Mouse (Mus musculus): ENCODE data around the gene Zc3h18.
A peak's percentile ranks its signal among the peaks of the same experiment; 100 is the strongest.

Zc3h18 gene

DNA sequence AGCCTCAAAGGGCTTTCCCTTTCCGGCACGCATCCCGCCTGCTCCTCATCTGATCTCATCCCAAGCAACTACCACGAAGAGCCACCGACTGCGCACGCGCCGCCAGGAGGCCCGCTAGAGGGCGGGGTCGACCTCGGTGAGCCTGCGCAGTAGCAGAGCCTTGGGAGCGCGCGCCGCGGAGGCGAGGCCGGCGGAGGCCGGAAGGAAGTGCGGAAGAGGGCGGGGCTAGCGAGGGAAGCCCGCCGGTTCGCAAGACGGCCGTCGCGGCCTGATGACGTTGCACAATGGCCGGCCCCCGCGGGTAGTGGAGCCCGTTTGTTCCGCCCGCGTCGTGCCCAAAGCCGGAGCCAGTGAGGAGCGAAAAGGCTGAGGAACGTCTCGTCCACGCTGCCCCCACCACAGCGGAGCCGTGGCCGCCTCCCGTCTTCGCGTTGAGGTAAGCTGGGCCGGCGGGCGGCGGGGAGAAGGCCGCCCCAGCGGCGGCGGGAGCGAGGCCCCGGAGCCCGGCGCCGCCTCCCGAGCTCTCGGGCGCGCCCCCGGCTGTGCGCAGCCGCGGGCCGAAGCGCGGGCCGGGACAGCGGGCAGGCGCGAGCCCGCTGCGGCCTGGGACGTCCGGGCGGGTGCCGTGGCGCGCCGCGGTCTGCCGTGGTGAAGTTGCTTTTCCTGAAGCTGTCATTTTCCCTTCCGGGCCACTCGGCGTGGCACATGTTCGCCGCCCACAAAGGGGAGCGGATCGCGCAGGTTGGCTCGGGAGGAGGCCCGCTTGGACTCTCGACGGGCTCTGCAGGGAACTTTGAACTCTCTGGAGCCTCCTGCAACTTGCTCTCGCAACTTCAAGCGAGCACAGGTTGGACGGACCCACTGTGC, at the start of gene Zc3h18:
Zc3h18 (plus strand) TSS at position 245 of the 867 bp plus-strand sequence.
- DNase-seq (ENCODE audit: low spot score in 2 of 2) = peak; percentile 99

- DNase-seq (ENCODE audit: low spot score in 2 of 2) = no peak
Measured at GRCm38 (mm10) chr8:122329072-122329471, 47.3 kb upstream of the Zc3h18 start.

DNA sequence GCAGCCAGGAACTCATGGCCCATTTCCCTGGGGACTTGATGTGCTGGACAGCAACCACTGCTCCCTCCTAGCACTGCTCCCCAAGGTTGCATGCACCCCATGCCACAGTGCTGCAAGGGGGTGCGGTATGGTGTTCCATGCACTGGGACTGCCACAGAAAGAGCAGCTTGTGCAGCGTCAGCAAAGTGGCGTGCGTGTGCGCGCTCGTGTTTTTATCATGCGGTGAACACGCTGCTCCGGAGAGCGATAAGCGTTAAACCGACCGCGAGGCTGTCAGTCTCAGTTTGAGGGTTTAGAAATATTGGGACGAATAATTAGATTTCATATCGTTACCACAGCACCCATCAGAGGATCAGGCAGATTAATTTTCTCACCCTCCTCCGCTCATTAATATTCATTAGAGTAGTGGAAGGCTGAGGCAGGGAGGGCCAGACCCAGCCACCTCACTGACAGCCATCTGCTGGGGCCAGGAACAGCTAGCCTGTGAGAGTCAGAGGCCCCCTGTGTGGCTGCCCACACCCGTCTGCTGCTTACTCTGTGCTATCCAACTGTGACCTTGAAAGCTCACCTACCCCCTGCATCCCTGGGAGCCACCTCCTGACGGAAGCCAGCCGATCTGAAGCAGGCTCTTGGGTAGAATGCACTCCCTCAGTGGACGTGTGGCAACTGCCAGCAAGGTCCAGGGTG, 46.7 kb upstream of the Zc3h18 start:
- no peak for DNase-seq (ENCODE audit: low spot score in 2 of 2)

- DNase-seq (ENCODE audit: low spot score in 2 of 2) = no peak
Measured at GRCm38 (mm10) chr8:122330446-122331133, 45.8 kb upstream of the Zc3h18 start.

DNA sequence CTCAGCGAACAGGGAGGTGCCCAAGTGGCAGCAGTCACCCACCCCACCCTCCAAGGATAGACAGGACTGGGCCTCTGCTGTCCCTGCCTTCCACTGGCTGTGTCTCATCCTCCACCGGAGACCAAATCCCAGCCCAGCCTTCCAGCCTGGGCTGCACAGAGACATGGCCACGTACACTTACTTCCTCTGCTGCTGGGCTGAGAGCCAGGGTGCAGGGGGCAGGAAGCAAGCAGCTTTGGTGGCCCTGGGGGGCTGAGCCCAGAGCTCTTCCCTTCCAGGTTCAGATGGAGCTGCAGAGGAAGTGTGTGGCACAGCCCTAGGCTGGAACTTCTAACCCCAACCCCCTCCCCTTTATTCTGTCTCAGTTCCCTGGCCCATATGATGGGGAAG, 45.3 kb upstream of the Zc3h18 start:
- peak; percentile 68 to 81 for DNase-seq (ENCODE audit: low spot score in 2 of 2)

DNA sequence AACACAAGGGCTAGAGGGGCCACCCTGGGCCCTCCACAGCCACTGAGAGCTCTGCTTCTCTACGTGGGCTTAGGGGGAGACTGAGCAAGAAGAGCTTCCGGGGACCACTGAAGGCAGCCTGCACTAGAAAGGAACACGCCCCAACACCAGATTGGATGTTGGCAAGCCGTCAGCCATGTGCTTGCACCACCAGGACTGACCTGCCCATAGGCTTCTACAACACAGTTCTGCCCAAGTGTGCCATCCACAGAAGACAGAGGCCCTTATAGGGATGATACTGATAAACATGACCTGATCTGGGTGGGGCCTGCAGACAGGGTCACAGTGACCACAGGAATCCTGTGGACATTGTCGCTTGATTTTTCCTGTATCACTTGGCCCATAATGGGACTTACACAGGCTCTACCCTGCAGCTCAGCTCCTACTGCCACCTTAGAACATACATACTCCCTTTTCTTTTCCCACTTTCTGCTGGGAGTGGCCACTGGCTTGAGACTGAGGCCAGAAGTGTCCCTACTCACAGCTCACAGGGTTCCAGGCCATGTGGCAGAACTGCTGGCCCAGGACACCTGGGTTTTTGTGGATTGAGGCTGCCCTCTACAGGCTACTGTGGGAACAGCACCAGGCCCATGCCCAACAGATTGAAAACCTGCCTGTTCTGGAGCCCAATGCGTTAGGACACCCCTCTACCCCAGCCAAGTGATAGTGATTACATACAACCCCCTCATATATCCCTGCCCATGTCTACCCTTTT, 43.5 kb upstream of the Zc3h18 start:
- peak; percentile 75 to 83 for DNase-seq (ENCODE audit: low spot score in 2 of 2)

DNA sequence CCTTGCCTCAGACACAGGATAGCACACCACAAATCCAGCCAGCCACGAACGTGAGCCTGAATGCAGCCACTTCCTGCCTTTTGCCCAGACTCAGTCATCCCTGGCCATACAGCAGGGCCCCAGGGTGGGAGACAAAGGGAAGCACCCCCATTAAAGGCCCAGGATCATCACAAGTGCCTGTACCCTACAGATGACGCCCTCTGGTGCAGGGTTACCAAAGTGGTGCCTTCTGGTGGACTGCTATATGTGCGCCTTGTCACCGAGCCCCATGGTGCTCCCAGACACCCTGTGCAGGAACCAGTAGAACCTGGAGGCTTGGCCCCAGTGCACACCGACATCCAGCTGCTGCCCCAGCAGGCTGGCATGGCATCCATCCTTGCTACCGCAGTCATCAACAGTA, 42.9 kb upstream of the Zc3h18 start:
- no peak for DNase-seq (ENCODE audit: low spot score in 2 of 2)

DNA sequence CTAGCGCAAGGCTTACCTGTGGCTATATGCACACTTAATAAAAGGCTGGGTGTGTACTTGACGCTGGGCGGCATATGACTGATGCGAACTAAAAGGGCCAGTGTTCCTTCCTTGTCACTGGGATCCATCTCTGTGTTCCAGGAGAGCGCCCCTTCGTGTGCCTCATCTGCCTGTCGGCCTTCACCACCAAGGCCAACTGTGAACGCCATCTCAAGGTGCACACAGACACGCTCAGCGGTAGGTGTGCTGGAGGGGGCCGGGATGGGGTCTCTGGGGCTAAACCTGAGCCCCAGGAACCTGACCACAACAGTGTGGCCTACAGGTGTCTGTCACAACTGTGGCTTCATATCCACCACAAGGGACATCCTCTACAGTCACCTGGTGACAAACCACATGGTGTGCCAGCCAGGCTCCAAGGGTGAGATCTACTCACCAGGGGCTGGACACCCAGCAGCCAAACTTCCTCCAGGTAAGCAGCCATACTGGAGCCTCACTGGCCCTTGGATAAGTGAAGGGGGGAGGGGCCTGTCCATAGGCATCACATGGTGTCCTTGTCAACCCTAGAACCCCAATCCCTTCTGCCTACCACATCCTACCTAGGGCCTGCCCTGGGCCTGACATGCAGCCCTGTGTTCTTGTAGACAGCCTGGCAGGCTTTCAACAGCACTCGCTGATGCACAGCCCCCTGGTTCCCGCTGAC, 41.5 kb upstream of the Zc3h18 start:
- no peak for DNase-seq (ENCODE audit: low spot score in 2 of 2)

- no peak for DNase-seq (ENCODE audit: low spot score in 2 of 2)
Measured at GRCm38 (mm10) chr8:122335638-122336250, 40.7 kb upstream of the Zc3h18 start.

GRCm38 (mm10) chr8:122336251-122336910, 40.0 kb upstream of the Zc3h18 start:
- DNase-seq (ENCODE audit: low spot score in 2 of 2) = no peak

- no peak for DNase-seq (ENCODE audit: low spot score in 2 of 2)
Measured at GRCm38 (mm10) chr8:122338852-122339251, 37.6 kb upstream of the Zc3h18 start.

- DNase-seq (ENCODE audit: low spot score in 2 of 2) = no peak
Measured at GRCm38 (mm10) chr8:122340761-122341160, 35.6 kb upstream of the Zc3h18 start.

DNA sequence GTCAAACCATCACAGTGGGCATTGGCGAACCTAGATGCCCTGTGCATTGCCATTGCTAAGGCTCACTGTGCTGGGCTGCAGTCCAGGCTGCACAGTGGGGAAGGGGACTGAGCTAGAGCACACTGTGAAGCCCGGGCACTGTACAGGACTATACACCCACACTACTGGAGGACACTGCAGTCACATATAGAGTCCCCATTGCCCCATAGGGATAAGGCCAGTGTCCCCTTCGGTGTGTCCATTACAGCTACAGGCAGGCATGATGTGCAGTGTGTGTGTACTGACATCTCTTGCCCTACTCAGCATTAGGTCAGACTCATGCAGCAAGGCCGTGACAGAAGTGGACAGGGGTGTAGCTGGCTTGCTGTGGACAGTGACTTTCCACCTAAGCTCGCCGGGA, 34.6 kb upstream of the Zc3h18 start:
- DNase-seq (ENCODE audit: low spot score in 2 of 2) = no peak

DNA sequence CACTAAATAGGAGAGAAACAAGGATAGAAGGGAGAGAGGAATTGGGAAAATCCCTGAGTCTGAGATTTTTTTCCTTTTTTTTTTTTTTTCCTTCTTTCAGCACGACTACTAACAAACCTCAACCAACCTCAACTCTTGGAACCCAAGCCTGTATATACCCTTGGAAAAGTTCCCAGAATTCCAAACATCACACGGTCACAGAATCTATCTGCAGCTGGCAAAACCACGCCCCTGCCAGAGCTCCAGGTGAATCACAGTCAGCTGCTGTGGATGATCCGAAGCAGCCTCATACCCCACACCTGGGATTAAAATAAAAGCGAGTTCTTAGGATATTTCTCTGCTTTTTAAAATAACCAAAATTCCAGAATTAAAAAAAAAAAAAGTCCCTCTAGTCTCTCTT, 34.0 kb upstream of the Zc3h18 start:
- DNase-seq (ENCODE audit: low spot score in 2 of 2) = no peak

- peak; percentile 64 to 72 for DNase-seq (ENCODE audit: low spot score in 2 of 2)
Measured at GRCm38 (mm10) chr8:122342806-122343209, 33.6 kb upstream of the Zc3h18 start.

DNA sequence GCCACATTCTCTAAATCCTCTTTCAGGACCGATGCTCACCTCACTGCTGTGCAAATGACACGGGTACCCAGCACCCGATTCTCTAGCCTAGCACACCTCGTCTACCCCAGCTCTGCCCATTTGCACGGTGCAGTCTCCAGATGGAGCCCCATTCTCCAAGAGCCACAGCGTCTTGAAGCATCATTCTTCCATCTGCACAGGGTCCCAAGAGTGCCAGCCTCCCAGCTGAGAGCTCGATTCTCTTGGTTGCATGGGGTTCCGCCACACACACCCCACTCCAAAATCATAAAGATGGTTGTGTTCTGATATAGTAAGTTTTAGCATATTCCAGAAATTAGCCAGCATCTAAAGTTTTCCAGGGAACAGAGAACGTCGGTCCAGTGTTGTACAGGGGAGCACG, 33.1 kb upstream of the Zc3h18 start:
- no peak for DNase-seq (ENCODE audit: low spot score in 2 of 2)

DNA sequence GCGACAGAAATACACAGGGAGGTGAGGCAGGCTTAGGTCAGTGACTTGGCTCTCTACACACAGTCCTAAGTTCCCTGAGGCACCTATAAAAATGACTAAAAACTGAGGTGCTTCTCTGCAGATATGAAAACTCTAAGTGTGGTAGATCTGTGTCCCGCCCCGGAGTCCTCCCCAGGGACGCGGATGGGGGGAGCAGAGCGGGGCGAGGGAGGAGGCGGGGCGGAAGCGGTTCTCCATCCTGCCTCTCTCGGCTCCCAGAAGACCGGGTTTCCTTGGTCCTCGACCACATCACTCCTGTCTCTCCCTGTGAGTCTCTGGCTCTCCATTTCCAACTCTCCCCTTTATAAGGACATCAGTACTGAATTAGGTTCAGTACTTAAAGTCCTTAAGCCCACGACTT, 32.7 kb upstream of the Zc3h18 start:
- DNase-seq (ENCODE audit: low spot score in 2 of 2) = peak in 1 of 2 experiments; percentile 49

DNA sequence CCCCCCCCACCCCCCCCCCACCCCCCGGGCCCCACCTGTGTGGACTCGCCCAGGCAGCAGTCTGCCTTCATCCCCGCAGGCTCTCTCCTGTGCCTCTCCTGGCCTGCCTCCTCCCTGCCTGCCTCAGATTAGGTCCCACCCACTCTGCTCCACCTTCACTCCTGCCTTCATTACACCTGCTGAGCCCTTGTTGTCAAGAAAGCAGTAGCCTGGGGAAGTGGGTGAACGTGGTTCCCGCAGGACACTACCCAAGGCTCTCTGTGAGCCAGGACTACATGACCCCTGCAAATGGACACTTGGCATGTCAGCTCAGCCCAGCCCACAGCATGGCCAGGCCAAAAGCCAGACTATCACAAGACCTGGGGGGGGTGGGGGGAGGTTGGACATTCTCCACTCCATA, 32.2 kb upstream of the Zc3h18 start:
- no peak for DNase-seq (ENCODE audit: low spot score in 2 of 2)

GRCm38 (mm10) chr8:122345181-122346095, 31.0 kb upstream of the Zc3h18 start:
- no peak for DNase-seq (ENCODE audit: low spot score in 2 of 2)

Data from heart, adult 9 months (tissue).